Mouse (Mus musculus): ENCODE measurements around the gene Mrpl44.

The Mrpl44 gene

GRCm38 (mm10) chr1:79775927-79776458 is at the start of gene Mrpl44, which contains the start of gene Wdfy1:
Gene Mrpl44, plus strand, starts transcription at chr1:79776018.
Gene Wdfy1, minus strand, starts transcription at chr1:79776143.
- DNase-seq (ENCODE audit: low spot score), result peak; percentile 88

- no peak for DNase-seq (ENCODE audit: low spot score)
These were observed 41.0 kb upstream of the Mrpl44 start for GRCm38 (mm10) chr1:79734794-79735193.

- no peak for DNase-seq (ENCODE audit: low spot score)
These were observed 39.4 kb upstream of the Mrpl44 start for GRCm38 (mm10) chr1:79736408-79736807.

GRCm38 (mm10) chr1:79739726-79740125 is 36.1 kb upstream of the Mrpl44 start:
- no peak for DNase-seq (ENCODE audit: low spot score)

- no peak for DNase-seq (ENCODE audit: low spot score)
These were observed 34.8 kb upstream of the Mrpl44 start for GRCm38 (mm10) chr1:79741002-79741401.

- no peak for DNase-seq (ENCODE audit: low spot score)
These were observed 32.9 kb upstream of the Mrpl44 start for GRCm38 (mm10) chr1:79742949-79743348.

GRCm38 (mm10) chr1:79743385-79743784 is 32.4 kb upstream of the Mrpl44 start:
- no peak for DNase-seq (ENCODE audit: low spot score)

- DNase-seq (ENCODE audit: low spot score), result no peak
These were observed 29.8 kb upstream of the Mrpl44 start for GRCm38 (mm10) chr1:79746056-79746455.

GRCm38 (mm10) chr1:79751186-79751585 is 24.6 kb upstream of the Mrpl44 start:
- DNase-seq (ENCODE audit: low spot score), result no peak

GRCm38 (mm10) chr1:79752015-79752695 is 23.7 kb upstream of the Mrpl44 start:
- no peak for DNase-seq (ENCODE audit: low spot score)

- no peak for DNase-seq (ENCODE audit: low spot score)
These were observed 23.0 kb upstream of the Mrpl44 start for GRCm38 (mm10) chr1:79752714-79753340.

- DNase-seq (ENCODE audit: low spot score), result no peak
These were observed 22.4 kb upstream of the Mrpl44 start for GRCm38 (mm10) chr1:79753456-79753855.

- DNase-seq (ENCODE audit: low spot score), result no peak
These were observed 20.9 kb upstream of the Mrpl44 start for GRCm38 (mm10) chr1:79754936-79755335.

- no peak for DNase-seq (ENCODE audit: low spot score)
These were observed 20.4 kb upstream of the Mrpl44 start for GRCm38 (mm10) chr1:79755376-79755775.

GRCm38 (mm10) chr1:79756417-79756816 is 19.4 kb upstream of the Mrpl44 start:
- no peak for DNase-seq (ENCODE audit: low spot score)

- no peak for DNase-seq (ENCODE audit: low spot score)
These were observed 18.7 kb upstream of the Mrpl44 start for GRCm38 (mm10) chr1:79757161-79757560.

GRCm38 (mm10) chr1:79757597-79757996 is 18.2 kb upstream of the Mrpl44 start:
- no peak for DNase-seq (ENCODE audit: low spot score)

GRCm38 (mm10) chr1:79759006-79759405 is 16.8 kb upstream of the Mrpl44 start:
- DNase-seq (ENCODE audit: low spot score), result no peak

- DNase-seq (ENCODE audit: low spot score), result no peak
These were observed 16.3 kb upstream of the Mrpl44 start for GRCm38 (mm10) chr1:79759436-79759972.

GRCm38 (mm10) chr1:79760656-79761055 is 15.2 kb upstream of the Mrpl44 start:
- DNase-seq (ENCODE audit: low spot score), result no peak

- peak; percentile 68 for DNase-seq (ENCODE audit: low spot score)
These were observed 14.5 kb upstream of the Mrpl44 start for GRCm38 (mm10) chr1:79761106-79761916.

- no peak for DNase-seq (ENCODE audit: low spot score)
These were observed 13.9 kb upstream of the Mrpl44 start for GRCm38 (mm10) chr1:79761917-79762271.
